ENCODE assay signal across 13 mouse cellular contexts in genomic region chr5:140176370-140176769, GRCm38 (mm10).
"Had no signal": no experiment of that assay in that cellular context is flagged by ENCODE, and none has a peak within 500 bp of the region (broad histone marks: within the 10 kb centered on the region; RNA-seq: fewer than 3 reads in every experiment).

No protein-coding gene starts in this region.

- H3K9ac ChIP-seq: liver, embryonic 15.5 days; stomach, embryonic 15.5 days had no signal

- DNase-seq: kidney, adult 18-20 months; kidney, postnatal 10 days; kidney, postnatal 4 days; lung, adult 2 months; lung, postnatal 36 days; right cerebral cortex, postnatal 14 days; thymus, adult 2 months; thymus, postnatal 25 days had no signal

- H3K4me2 ChIP-seq: liver, embryonic 11.5 days; liver, embryonic 15.5 days; stomach, embryonic 15.5 days had no signal

- ATAC-seq: lung, postnatal 0 days had no signal

- H3K27me3 ChIP-seq: liver, embryonic 15.5 days; stomach, embryonic 15.5 days had no signal

- H3K27ac ChIP-seq: layer of hippocampus, adult 2 months; liver, embryonic 15.5 days; stomach, embryonic 15.5 days had no signal

- H3K4me1 ChIP-seq: liver, embryonic 15.5 days had no signal

- H3K36me3 ChIP-seq: liver, embryonic 15.5 days; stomach, embryonic 15.5 days had no signal

- H3K4me3 ChIP-seq: layer of hippocampus, adult 2 months; liver, embryonic 15.5 days; stomach, embryonic 15.5 days had no signal

- H3K9me3 ChIP-seq: liver, embryonic 15.5 days; stomach, embryonic 15.5 days had no signal
